Mouse (Mus musculus) embryonic fibroblast, embryonic 13.5 days (primary cell): ENCODE results near the gene Tmem121b.

Source experiments
- CTCF ChIP-seq: IDR thresholded peaks from 2 replicates; pipeline ENCODE4 v1.5.1; 2011; ENCODE audit warnings: mild to moderate bottlenecking, control low read depth, low read length, moderate library complexity, borderline replicate concordance; ENCODE audit not compliant: insufficient read depth
- POLR2A ChIP-seq: IDR thresholded peaks from 2 replicates; pipeline ENCODE4 v1.6.1; 2011; ENCODE audit warnings: low read depth, mild to moderate bottlenecking, control low read depth, low read length, moderate library complexity

GRCm38 (mm10) chr6:120516879-120517278 is 23.3 kb upstream of the Tmem121b start:
- TF ChIP-seq CTCF, result no peak
- TF ChIP-seq POLR2A, result no peak
